ENCODE assay signal across 8 mouse cellular contexts in genomic region chr6:119388650-119389012, GRCm38 (mm10). TPM values are rescaled to one million over a fixed set of nuclear protein-coding genes. Genes with fewer than 3 reads are reported as not detected.
DNase-seq lines count a peak whose midpoint lies in the region; ATAC-seq lines count a peak whose summit lies in the region.

No protein-coding gene starts in this region.

- WGBS in hindbrain, embryonic 14.5 days, result under 1% methylated on average over 44 of the region's 53 CpGs

- peak overlapping the region; percentile 77 for H3K4me3 ChIP-seq in hindbrain, embryonic 14.5 days (replicated peaks; ENCODE audit: low read length)

- peak overlapping the region; percentile 95 for H3K27ac ChIP-seq in hindbrain, embryonic 14.5 days

- no peaks in the 10 kb centered on the region for H3K36me3 ChIP-seq in hindbrain, embryonic 14.5 days (replicated peaks; ENCODE audit: control insufficient read depth, insufficient read depth)

- H3K4me2 ChIP-seq in hindbrain, embryonic 14.5 days (replicated peaks), result peak overlapping the region; percentile 64

- H3K9me3 ChIP-seq in hindbrain, embryonic 14.5 days (ENCODE audit: control insufficient read depth, low read length), result no peaks in the 10 kb centered on the region

- H3K9ac ChIP-seq in hindbrain, embryonic 14.5 days, result peak overlapping the region; percentile 84

- peak; percentile 99 for DNase-seq in NIH3T3 (ENCODE audit: low read depth)
- DNase-seq in cerebellum, postnatal 10 days, result peak; percentile 97 to 98
- DNase-seq in frontal cortex, postnatal 14 days (ENCODE audit: low spot score in 2 of 2), result peak; percentile 90 to 92
- peak; percentile 99 for DNase-seq in hindbrain, embryonic 14.5 days (ENCODE audit: low spot score)
- DNase-seq in layer of hippocampus, postnatal 36 days, result peak; percentile 94
- DNase-seq in lung, postnatal 36 days, result peak; percentile 98
- peak; percentile 98 for DNase-seq in retina, postnatal 1 day
- DNase-seq in urinary bladder, adult 18-20 months (ENCODE audit: low spot score in 2 of 2), result peak; percentile 91 to 94

- ATAC-seq in hindbrain, embryonic 14.5 days (ENCODE audit: low FRiP score), result peak; percentile 99

- H3K4me1 ChIP-seq in hindbrain, embryonic 14.5 days (replicated peaks; ENCODE audit: control insufficient read depth, insufficient read depth, low read length), result peaks cover 28% of the 10 kb centered on the region

- H3K27me3 ChIP-seq in hindbrain, embryonic 14.5 days (ENCODE audit: control insufficient read depth, insufficient read depth, low read length), result no peaks in the 10 kb centered on the region

RNA-seq across cellular contexts. Expression of gene Adipor2, which starts 28.9 kb away (rescaled TPM):
- polyA plus RNA-seq in hindbrain, embryonic 14.5 days (2014; fragmentation: Nextera tagmentation; extraction: Ambion mirVana), result 27.3 and 27.8 TPM in 2 replicates
- total RNA-seq in layer of hippocampus, postnatal 36 days (2021), result 10 to 100 TPM; 36.2 to 41.5 TPM

RNA-seq across cellular contexts. Expression of gene Lrtm2, which starts 58.1 kb away (rescaled TPM):
- 7.8 and 13.2 TPM in 2 replicates for polyA plus RNA-seq in hindbrain, embryonic 14.5 days (2014; fragmentation: Nextera tagmentation; extraction: Ambion mirVana)
- 10 to 100 TPM; 40.4 to 42.8 TPM for total RNA-seq in layer of hippocampus, postnatal 36 days (2021)

Comparison
In these comparisons a context has a peak if more than half of its experiments do, and no peak if none do; other contexts are left out.
1. Peak in every context shown above with its lines: DNase-seq, ATAC-seq, H3K4me3 ChIP-seq and H3K27ac ChIP-seq.